Mouse (Mus musculus) v-Abl transformed pro-B cells (cell line): Measurements from ENCODE around the gene Itpkb.
"Not testable (repeated sequence)": the region's sequence is repeated elsewhere in the genome, so short reads cannot be mapped to it uniquely, and the experiment has no call there.

ENCODE experiments used
- in situ Hi-C, 2 experiments: fragments of 400-800 bp; cut with MboI; formaldehyde crosslinking; loops; one replicate each; pipeline ENCODE4 v1.15.1; 2025; ENCODE audit not compliant: unreplicated experiment in 2 of 2

Itpkb gene

DNA sequence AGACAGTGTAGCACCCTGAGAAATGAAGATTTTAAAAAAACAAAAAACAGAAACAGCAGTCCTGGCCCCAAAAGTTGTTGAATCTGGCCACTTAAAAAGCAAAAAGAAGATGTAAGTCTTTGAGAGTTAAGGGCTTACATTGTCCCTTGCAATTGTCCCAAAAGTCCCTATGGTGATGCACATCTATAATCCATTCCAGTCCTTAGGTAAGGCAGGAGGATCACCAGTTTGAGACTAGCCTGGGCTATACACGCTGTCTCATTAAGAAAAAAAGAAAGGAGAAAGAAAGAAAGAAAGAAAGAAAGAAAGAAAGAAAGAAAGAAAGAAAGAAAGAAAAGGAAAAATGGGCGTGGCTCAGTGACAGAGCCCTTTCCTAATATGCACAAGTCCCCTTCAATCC is 34.4 kb downstream of the Itpkb start:
- in situ Hi-C loops = no loop called here

DNA sequence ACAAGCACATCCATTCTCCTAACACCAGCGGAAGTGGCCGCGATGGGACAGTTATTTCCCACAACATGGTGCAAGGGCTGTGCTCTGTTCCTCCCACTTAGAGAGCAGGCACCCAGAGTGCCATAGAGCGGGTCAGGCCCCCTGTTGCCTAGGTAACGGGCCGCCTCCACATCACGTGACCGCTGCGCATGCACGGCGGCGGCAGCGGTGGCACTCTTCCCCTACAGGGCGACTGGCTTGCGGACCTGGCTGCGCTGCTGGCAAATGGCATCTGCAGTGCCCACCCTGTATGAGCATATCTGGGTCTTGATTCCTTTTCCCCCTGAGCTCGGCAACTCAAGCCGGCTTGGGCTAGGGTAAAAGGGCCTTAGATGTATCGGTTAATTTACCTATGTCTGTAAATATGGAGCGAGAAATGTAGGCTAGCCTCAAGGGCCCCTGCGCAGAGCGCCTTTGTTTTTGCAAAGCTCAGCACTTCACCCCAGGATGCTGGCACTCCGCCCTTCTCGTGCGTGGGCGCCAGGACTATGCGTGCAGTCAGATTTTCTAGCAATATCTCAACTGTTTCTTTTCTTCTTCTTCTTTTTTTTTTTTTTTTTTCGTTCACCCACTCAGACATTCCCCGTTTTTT is 35.0 kb downstream of the Itpkb start:
- in situ Hi-C loops = no loop called here

DNA sequence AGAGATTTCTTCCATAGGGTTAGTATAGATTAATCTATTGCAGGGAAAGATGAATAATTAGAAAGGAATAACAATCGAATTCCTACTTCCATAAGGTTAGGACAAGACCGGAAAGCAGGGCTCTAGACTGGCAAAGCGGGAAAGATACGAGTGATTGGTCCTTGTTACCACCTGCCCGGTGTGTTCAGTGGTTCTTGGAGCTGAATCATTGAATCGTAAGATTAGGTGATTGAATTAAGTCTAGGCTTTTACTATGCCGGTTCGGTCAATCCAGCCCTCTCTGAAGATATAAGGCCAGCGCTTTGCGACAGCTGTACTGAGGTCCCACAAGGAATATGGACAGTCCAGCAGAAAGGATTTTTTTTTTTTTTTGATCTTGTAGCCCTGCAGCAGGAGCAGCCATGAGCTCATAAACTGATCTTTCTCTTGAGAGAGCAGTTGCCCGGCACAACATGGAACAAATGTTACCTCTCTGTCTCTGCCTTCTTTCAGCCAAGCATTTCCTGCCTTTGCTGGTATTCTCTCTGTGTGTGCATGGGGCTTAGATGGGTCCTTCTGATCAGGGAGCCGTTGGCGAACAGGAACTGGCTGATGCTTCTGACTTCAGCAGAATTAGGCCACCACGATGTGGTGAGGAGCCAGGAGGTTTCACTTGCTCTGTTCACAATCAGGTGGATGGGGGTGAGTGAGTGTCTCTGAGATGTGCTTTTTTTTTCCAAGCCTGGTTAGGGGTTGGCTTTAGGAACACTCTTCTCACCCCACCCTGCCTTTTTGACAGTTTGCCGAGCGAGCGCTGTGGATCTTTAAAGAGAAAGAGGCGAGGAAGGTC is 35.9 kb downstream of the Itpkb start:
- in situ Hi-C loops = no loop called here

DNA sequence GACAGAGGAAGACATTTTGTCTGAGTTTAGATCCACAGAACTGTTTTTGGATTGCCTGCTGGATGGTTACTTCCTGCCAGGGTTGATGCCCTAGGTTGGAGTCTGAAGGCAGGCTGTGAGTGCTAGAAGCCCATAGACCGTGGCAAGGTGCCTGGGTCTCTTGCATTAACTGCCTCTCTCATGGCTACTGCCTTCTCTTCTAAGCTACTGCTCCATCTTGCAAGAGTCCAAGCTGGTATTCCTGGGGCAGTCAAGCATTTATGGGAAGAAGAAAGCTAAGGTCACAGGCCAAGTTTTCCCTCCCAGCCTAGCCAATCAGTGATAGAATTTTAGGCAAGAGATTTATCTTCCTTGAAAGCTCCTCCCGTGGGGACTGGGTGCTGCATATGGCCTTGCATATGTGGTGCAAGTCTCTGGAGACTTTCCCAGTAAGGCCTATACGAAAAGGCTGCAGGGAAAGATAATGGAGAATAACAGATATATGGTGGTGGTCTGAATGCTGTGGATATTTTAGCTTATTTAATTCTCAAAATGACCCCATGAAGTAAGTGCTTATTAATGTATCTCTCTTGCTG is 36.8 kb downstream of the Itpkb start:
- in situ Hi-C loops = no loop called here

DNA sequence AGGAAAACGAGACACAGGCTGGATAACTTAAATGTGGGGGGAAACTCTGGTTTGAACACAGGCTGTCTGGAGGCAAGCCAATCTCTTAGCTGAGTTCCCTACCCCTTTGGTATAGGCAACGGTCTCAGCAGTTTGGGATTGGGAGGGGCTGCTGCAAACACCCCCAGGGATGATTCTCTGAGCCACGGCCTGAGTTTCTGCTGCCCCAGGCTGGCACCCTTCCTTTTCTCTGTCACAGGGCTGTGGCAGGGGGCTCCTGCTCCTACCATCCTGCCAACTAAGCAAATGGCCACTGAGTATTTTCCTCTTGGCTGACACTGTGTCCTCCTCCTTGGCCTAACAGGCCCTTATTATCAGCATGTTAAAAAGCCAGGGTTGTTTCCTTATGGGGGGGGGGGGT is 37.3 kb downstream of the Itpkb start:
- in situ Hi-C loops = no loop called here

DNA sequence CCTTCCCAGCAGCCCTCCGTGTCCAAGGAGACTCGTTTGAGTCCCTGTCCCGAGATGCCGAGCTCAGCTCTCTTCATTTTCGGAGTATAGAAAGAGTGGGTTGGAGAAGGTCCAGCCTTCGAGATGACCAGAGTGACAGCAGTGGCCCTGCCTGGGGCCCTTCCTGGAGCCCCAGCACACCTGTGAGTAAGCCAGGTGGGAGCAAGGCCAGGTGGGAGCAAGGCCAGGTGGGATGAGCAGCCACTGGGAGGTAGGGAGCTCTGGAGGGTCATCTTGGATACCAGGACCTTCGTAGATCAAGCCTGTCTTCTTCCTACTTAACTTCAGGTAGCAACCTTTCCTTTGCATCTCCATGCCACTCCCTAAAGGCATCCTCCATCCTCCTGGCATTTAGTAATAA is 37.8 kb downstream of the Itpkb start:
- in situ Hi-C loops = no loop called here

DNA sequence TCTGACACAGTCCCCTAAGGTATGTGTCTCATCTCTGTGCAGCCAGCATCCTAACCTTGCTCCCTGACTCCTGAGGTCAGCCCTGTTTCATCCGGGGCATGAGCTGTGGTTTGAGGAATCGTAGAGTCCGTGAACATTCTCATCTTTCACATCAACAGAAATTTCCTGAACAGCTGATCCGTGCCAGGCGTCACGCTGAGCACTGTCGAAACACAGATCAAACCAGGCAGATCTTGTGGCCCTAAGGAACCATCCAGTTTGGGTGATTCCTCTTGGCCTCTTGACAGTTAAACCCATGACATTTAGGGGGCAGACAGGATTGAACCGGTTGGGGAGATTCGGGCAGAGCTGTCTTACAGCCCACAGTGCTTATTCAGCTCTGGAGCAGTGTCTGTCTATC is 38.4 kb downstream of the Itpkb start:
- in situ Hi-C loops = no loop called here

DNA sequence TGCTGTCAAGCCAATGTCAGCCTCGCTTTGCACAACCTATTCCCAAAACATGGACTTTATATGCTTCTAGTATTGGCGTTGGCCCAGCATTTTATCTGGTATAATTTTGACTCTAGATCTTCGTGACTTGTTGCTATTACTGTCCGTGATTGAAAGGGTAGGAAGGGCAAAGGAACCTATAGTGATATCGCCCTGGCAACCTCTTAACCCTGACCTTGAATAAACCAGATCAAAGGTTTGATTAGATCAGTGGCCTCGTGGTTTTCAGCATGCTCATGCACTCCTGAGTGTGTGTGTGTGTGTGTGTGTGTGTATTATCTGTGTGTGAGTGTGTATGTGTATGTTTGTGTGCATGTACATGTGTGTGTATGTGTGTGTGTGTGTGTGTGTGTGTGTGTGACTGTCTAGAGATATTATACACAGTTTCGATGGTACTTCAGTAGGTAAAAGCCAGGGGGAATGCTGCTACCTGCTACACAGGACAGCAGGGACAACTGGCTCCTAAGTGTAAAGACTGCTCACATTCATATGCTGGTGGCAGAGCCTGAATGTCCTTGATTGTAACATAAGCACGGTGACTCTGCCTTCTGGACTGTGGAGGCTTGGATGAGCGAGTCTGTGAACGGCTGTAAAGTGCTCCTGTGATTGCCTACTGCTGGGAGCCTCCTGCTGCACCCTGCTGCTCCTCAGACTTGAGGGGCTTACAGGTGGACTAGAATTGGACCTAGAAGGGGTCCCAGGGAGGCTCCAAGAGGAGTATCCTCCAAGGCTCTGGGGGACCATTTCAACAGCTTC is 40.8 kb downstream of the Itpkb start:
- in situ Hi-C loops = no loop called here

DNA sequence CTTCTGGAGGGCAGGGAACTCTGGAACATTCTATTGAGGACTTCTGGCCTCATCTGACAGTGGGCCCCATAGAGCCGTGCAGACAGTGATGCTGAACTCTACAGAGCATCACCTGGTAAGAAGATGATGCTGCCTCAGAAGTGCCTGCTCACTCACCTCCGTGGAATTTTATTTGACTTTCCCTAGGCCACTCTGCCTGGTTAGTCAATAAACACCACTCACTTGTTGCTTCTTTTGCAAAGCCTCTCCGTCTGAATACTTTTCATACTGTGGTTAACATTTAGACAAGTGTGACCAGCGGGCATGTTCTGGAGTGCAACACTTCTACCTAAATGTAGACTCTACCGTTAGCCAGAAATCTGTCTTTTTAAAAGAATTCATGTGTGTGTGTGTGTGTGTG is 42.0 kb downstream of the Itpkb start:
- in situ Hi-C loops = not testable (repeated sequence)

DNA sequence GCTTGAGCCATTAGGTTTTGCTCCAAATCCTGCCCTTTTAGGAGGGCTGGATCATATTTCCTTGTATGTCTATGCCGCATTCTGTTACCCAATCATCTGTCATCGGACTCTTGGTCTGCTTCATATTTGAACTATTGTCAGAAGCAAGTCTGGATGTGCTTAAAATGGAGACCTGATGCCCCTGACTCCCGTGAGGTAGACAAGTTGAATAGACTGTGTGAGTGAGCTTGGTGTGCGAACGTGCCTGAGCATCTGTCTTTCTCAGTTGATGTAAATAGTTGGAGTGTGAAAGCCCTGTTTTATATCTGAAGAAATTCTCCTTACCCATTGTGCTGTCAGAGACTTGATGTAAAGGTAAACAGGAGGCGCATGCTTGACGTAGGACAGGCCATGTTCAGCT is 46.3 kb downstream of the Itpkb start:
- in situ Hi-C loops = no loop called here

DNA sequence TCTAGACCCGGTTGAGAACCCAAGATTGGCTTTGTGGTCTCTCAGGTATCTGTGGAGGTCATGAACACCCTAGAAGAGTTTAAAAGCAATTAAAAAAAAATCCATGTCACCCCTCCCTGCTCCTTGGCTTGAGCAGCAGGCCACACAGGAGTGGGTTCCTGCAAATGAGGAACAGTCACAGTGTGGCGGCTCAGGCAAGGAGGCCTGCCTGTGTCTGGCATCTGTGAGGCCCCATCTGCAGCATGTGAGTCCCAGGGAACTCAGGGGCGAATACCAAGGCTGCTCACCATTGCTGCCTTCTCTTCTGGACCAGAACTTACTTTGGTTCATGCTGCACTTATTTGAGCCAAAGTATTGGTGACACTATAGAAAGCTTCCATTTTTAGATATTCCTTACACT is 49.3 kb downstream of the Itpkb start:
- in situ Hi-C loops = no loop called here

DNA sequence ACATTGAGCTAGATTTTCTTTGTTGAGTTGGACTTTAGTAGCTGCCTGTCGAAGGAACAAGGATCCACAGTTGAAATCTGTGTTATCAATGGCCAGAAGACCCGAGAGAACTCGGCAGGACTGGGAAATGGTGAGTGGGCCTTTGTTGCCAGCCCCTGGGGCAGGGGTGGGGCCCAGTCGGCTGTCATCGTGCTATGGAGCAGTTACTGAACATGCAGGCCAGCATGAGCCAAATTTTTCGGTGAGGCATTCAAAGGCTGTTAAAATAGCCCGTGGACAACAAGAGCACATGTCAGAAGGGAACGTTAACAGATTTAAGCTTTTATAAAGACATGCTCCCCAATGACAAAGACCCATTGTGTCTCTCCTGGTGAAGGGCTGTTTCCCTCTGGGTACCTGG is 52.1 kb downstream of the Itpkb start:
- in situ Hi-C loops = no loop called here

DNA sequence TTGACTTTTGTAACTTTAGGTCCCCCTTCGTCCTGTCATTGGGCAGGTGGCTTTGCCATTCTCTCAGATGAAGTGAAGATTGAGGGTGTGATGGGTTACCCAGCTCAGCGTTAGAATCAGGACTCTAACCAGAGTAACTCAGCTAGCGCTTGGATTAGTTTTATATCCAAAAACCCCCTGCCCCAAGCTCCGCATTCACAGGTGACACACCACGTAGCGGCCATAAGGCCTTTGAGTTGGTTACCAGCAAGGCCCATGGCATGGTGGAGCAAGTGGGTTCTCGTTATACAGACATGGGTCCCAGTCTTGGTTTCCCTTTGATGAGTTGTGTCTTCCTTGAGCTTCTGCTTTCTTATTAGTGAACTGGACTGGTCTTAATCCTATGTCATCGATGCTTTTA is 53.6 kb downstream of the Itpkb start:
- in situ Hi-C loops = no loop called here

DNA sequence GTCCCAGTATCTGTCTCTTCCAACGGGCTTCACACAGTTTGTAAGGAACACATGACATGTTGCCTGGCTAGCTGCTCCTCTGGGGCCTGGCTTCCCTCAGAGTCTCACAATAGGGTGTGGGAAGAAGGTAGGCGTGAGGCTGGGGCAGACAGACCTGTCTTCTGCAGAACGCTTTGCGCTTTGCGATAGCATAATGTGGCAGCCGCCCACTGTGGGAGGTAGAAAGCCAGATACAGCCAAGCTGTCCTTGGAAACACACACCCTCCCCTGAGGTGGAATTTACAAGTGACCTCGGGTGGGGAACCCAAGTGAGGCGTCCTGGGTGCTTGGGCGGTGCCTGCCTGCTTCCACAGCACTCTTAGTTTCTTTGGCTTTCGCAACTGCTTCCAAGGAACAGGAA is 54.2 kb downstream of the Itpkb start:
- in situ Hi-C loops = no loop called here

DNA sequence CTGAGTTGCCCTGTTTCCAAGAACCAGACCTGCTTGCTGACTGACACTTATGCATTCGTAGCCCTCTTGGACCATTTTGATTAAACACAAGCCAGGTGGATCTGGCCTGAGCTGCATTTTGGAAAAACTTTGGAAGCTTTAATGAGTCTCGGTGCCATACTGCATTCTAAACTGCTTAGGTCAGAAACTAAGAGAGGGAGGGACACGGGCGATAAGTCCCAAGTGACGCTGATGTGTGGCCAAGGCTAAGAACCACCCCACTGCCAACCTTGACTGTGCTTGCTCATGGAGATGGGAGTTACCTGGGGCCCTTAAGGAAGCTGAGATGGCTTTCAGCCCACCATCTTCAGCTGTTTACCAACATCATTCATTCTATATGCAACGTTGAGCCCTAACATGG is 55.0 kb downstream of the Itpkb start:
- in situ Hi-C loops = no loop called here

DNA sequence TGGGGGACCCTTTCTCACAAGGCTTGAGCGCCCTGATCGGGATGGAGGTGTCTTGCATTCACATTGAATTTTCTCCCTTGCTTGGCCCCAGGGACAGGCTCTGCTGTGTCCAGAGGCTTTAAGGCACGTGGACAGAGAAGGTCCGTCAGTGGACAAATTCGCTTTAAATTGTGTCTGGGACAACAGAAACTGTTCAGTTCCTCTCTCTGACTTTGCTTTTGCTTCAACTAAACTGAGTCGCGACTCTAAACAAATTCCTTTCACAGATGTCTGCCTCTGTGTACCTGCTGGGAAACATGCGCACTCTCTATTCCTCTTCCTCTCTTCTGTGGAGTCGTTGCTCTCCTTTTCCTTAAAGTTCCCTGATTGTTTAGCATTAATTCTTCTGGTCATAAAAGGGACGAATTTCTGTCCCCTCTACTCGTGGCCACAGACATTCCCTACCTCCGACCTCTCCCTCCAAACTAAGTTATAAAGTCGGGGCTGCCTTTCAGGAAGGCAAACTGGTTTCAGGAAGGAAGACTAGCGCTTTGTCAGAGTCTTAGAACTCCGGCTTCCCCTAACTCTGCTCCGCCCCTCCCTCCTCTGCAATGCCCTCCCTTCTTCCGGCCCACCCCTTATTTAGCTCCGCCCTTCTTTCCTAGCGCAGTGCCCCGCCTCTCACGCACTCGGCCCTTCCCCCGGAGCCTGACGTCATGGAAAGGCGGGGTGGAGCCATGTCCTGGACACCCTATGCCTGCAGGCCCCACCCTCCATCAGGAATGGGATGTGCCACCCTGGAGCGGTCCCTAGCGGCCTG is 56.9 kb downstream of the Itpkb start:
- in situ Hi-C loops = no loop called here

DNA sequence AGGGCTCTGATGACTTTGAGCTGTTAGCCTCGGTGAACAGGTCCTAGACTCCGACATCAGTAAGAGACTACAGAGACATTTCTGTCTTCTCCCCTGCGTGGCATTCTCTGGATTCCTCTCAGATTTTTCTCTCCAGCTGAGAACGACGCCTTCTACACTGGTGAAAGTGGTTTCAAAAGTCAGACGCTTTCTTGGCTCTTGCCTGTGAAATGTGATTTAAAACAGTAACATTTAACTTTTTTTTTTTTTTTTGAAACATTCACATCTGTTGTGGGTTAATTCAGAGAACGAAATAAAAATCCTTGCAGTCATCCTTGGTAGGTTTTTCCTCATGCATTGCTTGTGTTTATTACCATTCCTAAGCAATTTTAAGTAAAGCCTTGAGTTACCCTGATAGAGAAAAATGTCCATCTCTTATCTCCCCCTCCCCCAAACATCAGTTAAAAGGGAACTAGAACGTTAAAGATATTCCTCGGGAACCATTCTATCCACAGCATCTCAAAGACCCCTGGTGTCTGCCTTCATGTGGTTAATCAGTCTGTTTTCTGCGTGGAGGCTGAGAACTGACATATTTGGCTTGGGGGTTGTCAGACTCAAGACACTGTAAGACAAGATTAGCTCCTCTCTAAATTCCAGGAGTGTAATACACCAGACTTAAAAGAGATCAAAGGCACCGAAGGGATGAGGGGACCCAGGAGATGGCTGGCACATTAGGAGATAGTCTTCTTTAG is 57.6 kb downstream of the Itpkb start:
- in situ Hi-C loops = no loop called here

DNA sequence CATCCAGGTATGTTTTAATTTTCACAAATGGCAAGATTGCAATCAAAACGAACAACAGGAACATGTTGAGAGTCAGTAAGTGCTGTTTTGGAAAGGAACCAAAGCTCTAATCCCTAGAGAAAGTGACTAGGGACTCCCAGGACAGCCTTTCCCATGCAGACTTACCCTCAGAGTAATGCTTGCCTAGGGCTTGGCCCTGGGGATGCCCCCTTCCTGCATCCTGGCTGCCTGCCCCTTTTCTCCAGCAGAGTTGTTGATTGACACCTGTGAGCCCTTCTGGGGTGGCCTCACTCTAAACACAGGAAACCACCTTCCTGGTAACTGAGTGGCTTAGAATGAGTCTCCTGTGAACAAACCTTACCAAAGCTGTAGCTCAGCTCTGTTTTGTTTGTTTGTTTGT is 58.2 kb downstream of the Itpkb start:
- in situ Hi-C loops = no loop called here

DNA sequence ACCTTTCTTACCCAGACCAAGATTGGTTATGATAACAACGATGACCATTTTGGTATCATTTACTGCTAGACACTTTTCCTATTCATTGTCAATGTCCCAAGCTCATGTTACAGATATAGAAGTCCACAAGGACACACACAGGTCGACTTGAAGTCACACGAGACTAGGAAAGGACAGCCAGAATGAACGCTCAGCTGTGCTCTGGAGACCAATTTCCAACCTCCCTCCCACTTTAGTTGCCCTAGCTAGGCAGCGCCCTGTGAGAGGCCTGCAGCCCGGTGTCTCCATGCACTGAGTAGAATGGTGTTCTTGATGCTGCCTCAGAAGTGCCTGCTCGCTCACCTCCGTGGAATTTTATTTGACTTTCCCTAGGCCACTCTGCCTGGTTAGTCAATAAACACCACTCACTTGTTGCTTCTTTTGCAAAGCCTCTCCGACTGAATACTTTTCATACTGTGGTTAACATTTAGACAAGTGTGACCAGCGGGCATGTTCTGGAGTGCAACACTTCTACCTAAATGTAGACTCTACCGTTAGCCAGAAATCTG is 59.0 kb downstream of the Itpkb start:
- in situ Hi-C loops = not testable (repeated sequence)

DNA sequence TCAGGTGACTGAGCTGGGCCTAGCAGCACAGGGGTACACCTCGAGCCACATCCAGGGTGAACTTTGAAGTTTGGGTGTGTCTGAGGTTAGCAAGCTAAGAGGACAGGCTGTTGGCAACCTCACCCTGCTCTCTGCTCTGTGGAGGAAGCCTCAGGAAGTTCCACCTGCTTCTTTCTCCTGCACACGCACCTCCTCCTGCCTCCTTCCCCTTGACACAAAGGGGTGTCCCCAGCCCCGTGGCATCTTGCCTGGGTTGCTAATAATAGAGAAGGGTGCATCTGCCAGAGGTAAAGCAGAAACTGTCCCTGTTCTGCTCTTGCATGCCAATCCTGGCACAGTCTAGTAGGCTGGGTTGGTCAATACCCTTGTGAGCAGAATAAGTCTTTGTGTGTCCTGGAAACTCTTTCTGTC is 60.0 kb downstream of the Itpkb start:
- in situ Hi-C loops = no loop called here
